Mouse (Mus musculus): ENCODE data around the gene Kcnma1. TPM values are rescaled to one million over a fixed set of nuclear protein-coding genes. Genes with fewer than 3 reads are reported as not detected.

The Kcnma1 gene
- polyA plus RNA-seq, 1 experiment from 2014 or later = 0.42 TPM

GRCm38 (mm10) chr14:23824267-23824666 is 190.0 kb downstream of the Kcnma1 start:
- Histone ChIP-seq H3K4me2 (no peak overlapping the region), H3K4me3 (no peak overlapping the region), H3K27ac (ENCODE audit: poor library complexity, severe bottlenecking) (no peak overlapping the region), H3K4me1 (replicated peaks) (no peaks in the 10 kb centered on the region), H3K9ac (no peak overlapping the region), H3K27me3 (replicated peaks) (peaks cover 31% of the 10 kb centered on the region), H3K9me3 (replicated peaks) (no peaks in the 10 kb centered on the region), H3K36me3 (no peaks in the 10 kb centered on the region)
- 58% methylated on average over 4 of the region's 4 CpGs for WGBS
- ATAC-seq (ENCODE audit: insufficient number of reproducible peaks, low FRiP score) = no peak

- H3K4me3 ChIP-seq = no peak overlapping the region
- peaks cover 4% of the 10 kb centered on the region; the same call in 1 of the 2 replicates for H3K27me3 ChIP-seq (replicated peaks)
- no peak overlapping the region for H3K9ac ChIP-seq
- H3K27ac ChIP-seq (ENCODE audit: poor library complexity, severe bottlenecking) = no peak overlapping the region
- H3K4me1 ChIP-seq (replicated peaks) = no peaks in the 10 kb centered on the region
- no peaks in the 10 kb centered on the region for H3K36me3 ChIP-seq
- H3K9me3 ChIP-seq (replicated peaks) = no peaks in the 10 kb centered on the region
- no peak for ATAC-seq (ENCODE audit: insufficient number of reproducible peaks, low FRiP score)
- 79% methylated on average over 3 of the region's 3 CpGs for WGBS
- H3K4me2 ChIP-seq = no peak overlapping the region
Observed at GRCm38 (mm10) chr14:23817585-23817984, 196.7 kb downstream of the Kcnma1 start.

- Histone ChIP-seq H3K4me2 (no peak overlapping the region), H3K9ac (no peak overlapping the region), H3K9me3 (replicated peaks) (no peaks in the 10 kb centered on the region; the same call in 1 of the 2 replicates), H3K27ac (ENCODE audit: poor library complexity, severe bottlenecking) (no peak overlapping the region), H3K4me3 (no peak overlapping the region), H3K27me3 (replicated peaks) (no peaks in the 10 kb centered on the region; the same call in 1 of the 2 replicates), H3K36me3 (no peaks in the 10 kb centered on the region), H3K4me1 (replicated peaks) (no peaks in the 10 kb centered on the region)
- ATAC-seq (ENCODE audit: insufficient number of reproducible peaks, low FRiP score) = no peak
- 46% methylated on average over 1 of the region's 1 CpGs for WGBS
Observed at GRCm38 (mm10) chr14:23810081-23810480, 204.2 kb downstream of the Kcnma1 start.

- ATAC-seq (ENCODE audit: insufficient number of reproducible peaks, low FRiP score) = no peak
- H3K9ac ChIP-seq = no peak overlapping the region
Observed at GRCm38 (mm10) chr14:23809124-23809523, 205.2 kb downstream of the Kcnma1 start.

GRCm38 (mm10) chr14:23806378-23806777 is 207.9 kb downstream of the Kcnma1 start:
- no peak for ATAC-seq (ENCODE audit: insufficient number of reproducible peaks, low FRiP score)
- H3K4me3 ChIP-seq = no peak overlapping the region
- H3K36me3 ChIP-seq = no peaks in the 10 kb centered on the region
- H3K9me3 ChIP-seq (replicated peaks) = no peaks in the 10 kb centered on the region; the same call in 1 of the 2 replicates
- H3K4me1 ChIP-seq (replicated peaks) = no peaks in the 10 kb centered on the region
- 51% methylated on average over 2 of the region's 2 CpGs for WGBS
- H3K4me2 ChIP-seq = no peak overlapping the region
- no peak overlapping the region for H3K27ac ChIP-seq (ENCODE audit: poor library complexity, severe bottlenecking)
- no peak overlapping the region for H3K9ac ChIP-seq
- no peaks in the 10 kb centered on the region; the same call in 1 of the 2 replicates for H3K27me3 ChIP-seq (replicated peaks)

More at GRCm38 (mm10) chr14:23809124-23809523, 205.2 kb downstream of the Kcnma1 start:
- no peak overlapping the region for H3K4me2 ChIP-seq
- no peaks in the 10 kb centered on the region; the same call in 1 of the 2 replicates for H3K9me3 ChIP-seq (replicated peaks)
- H3K27me3 ChIP-seq (replicated peaks) = no peaks in the 10 kb centered on the region; the same call in 1 of the 2 replicates
- no peaks in the 10 kb centered on the region for H3K36me3 ChIP-seq
- no peaks in the 10 kb centered on the region for H3K4me1 ChIP-seq (replicated peaks)
- no peak overlapping the region for H3K4me3 ChIP-seq
- no peak overlapping the region for H3K27ac ChIP-seq (ENCODE audit: poor library complexity, severe bottlenecking)
- 29% methylated on average over 1 of the region's 1 CpGs for WGBS

GRCm38 (mm10) chr14:23796878-23797277 is 217.4 kb downstream of the Kcnma1 start:
- 88% methylated on average over 7 of the region's 7 CpGs for WGBS
- no peak overlapping the region for H3K27ac ChIP-seq (ENCODE audit: poor library complexity, severe bottlenecking)
- no peak overlapping the region for H3K4me2 ChIP-seq
- no peak overlapping the region for H3K4me3 ChIP-seq
- H3K9ac ChIP-seq = no peak overlapping the region
- H3K36me3 ChIP-seq = no peaks in the 10 kb centered on the region
- no peaks in the 10 kb centered on the region for H3K9me3 ChIP-seq (replicated peaks)
- peaks cover 4% of the 10 kb centered on the region for H3K4me1 ChIP-seq (replicated peaks)
- no peaks in the 10 kb centered on the region for H3K27me3 ChIP-seq (replicated peaks)
- ATAC-seq (ENCODE audit: insufficient number of reproducible peaks, low FRiP score) = no peak

GRCm38 (mm10) chr14:23792674-23793073 is 221.6 kb downstream of the Kcnma1 start:
- Histone ChIP-seq H3K9me3 (replicated peaks) (no peaks in the 10 kb centered on the region), H3K4me1 (replicated peaks) (peaks cover 6% of the 10 kb centered on the region), H3K9ac (no peak overlapping the region), H3K36me3 (no peaks in the 10 kb centered on the region), H3K4me3 (no peak overlapping the region), H3K27ac (ENCODE audit: poor library complexity, severe bottlenecking) (no peak overlapping the region), H3K4me2 (no peak overlapping the region), H3K27me3 (replicated peaks) (peaks cover 5% of the 10 kb centered on the region; the same call in 1 of the 2 replicates)
- 46% methylated on average over 3 of the region's 3 CpGs for WGBS
- no peak for ATAC-seq (ENCODE audit: insufficient number of reproducible peaks, low FRiP score)

- H3K36me3 ChIP-seq = no peaks in the 10 kb centered on the region
- peaks cover 5% of the 10 kb centered on the region; the same call in 1 of the 2 replicates for H3K27me3 ChIP-seq (replicated peaks)
- H3K9ac ChIP-seq = no peak overlapping the region
- H3K4me2 ChIP-seq = no peak overlapping the region
- 33% methylated on average over 3 of the region's 3 CpGs for WGBS
- no peak overlapping the region for H3K27ac ChIP-seq (ENCODE audit: poor library complexity, severe bottlenecking)
- H3K4me3 ChIP-seq = no peak overlapping the region
- no peak for ATAC-seq (ENCODE audit: insufficient number of reproducible peaks, low FRiP score)
- peaks cover 6% of the 10 kb centered on the region for H3K4me1 ChIP-seq (replicated peaks)
- H3K9me3 ChIP-seq (replicated peaks) = no peaks in the 10 kb centered on the region
Observed at GRCm38 (mm10) chr14:23792076-23792475, 222.2 kb downstream of the Kcnma1 start.

- H3K9ac ChIP-seq = no peak overlapping the region
- no peak for ATAC-seq (ENCODE audit: insufficient number of reproducible peaks, low FRiP score)
- 48% methylated on average over 13 of the region's 13 CpGs for WGBS
Observed at GRCm38 (mm10) chr14:23791261-23791691, 223.0 kb downstream of the Kcnma1 start.

GRCm38 (mm10) chr14:23786687-23787073 is 227.6 kb downstream of the Kcnma1 start:
- whole genome bisulfite sequencing = 16% methylated on average over 1 of the region's 1 CpGs
- peaks cover 4% of the 10 kb centered on the region; the same call in 1 of the 2 replicates for H3K4me1 ChIP-seq (replicated peaks)
- no peak overlapping the region for H3K9ac ChIP-seq
- H3K4me3 ChIP-seq = no peak overlapping the region
- ATAC-seq (ENCODE audit: insufficient number of reproducible peaks, low FRiP score) = no peak
- no peaks in the 10 kb centered on the region for H3K9me3 ChIP-seq (replicated peaks)
- H3K27ac ChIP-seq (ENCODE audit: poor library complexity, severe bottlenecking) = no peak overlapping the region
- no peak overlapping the region for H3K4me2 ChIP-seq
- H3K36me3 ChIP-seq = no peaks in the 10 kb centered on the region
- peaks cover 5% of the 10 kb centered on the region; the same call in 1 of the 2 replicates for H3K27me3 ChIP-seq (replicated peaks)

More at GRCm38 (mm10) chr14:23791261-23791691, 223.0 kb downstream of the Kcnma1 start:
- Histone ChIP-seq H3K4me1 (replicated peaks) (peaks cover 10% of the 10 kb centered on the region), H3K36me3 (no peaks in the 10 kb centered on the region), H3K4me2 (no peak overlapping the region), H3K27me3 (replicated peaks) (peaks cover 5% of the 10 kb centered on the region; the same call in 1 of the 2 replicates), H3K9me3 (replicated peaks) (no peaks in the 10 kb centered on the region), H3K4me3 (no peak overlapping the region), H3K27ac (ENCODE audit: poor library complexity, severe bottlenecking) (no peak overlapping the region)

GRCm38 (mm10) chr14:23785921-23786686 is 228.2 kb downstream of the Kcnma1 start:
- Histone ChIP-seq H3K27ac (ENCODE audit: poor library complexity, severe bottlenecking) (no peak overlapping the region), H3K4me1 (replicated peaks) (peaks cover 4% of the 10 kb centered on the region; the same call in 1 of the 2 replicates), H3K27me3 (replicated peaks) (peaks cover 5% of the 10 kb centered on the region; the same call in 1 of the 2 replicates), H3K36me3 (no peaks in the 10 kb centered on the region), H3K9ac (no peak overlapping the region), H3K4me2 (no peak overlapping the region), H3K9me3 (replicated peaks) (no peaks in the 10 kb centered on the region), H3K4me3 (no peak overlapping the region)
- no peak for ATAC-seq (ENCODE audit: insufficient number of reproducible peaks, low FRiP score)
- 44% methylated on average over 10 of the region's 10 CpGs for WGBS
